Mouse (Mus musculus): ENCODE measurements around the gene Ros1. TPM values are rescaled to one million over a fixed set of nuclear protein-coding genes. Genes with fewer than 3 reads are reported as not detected.
A peak's percentile ranks its signal among the peaks of the same experiment; 100 is the strongest.

Gene Ros1
- polyA plus RNA-seq, 1 experiment from 2014 or later = 0.87 TPM

- ATAC-seq (replicated peaks; ENCODE audit: low FRiP score, low TSS enrichment, low read depth) = peak; percentile 70
- WGBS = under 1% methylated on average over 60 of the region's 60 CpGs
- Histone ChIP-seq H3K9ac (ENCODE audit: low read length) (no peak within 1 kb of the TSS), H3K36me3 (ENCODE audit: control insufficient read depth, insufficient read depth, low read length) (no peaks in the 10 kb centered on the region), H3K4me2 (ENCODE audit: low read length) (peak within 1 kb of the TSS; percentile 74), H3K4me1 (replicated peaks; ENCODE audit: control insufficient read depth, insufficient read depth, low read length) (peaks cover 13% of the 10 kb centered on the region; the same call in 1 of the 2 replicates), H3K27ac (ENCODE audit: low read depth) (no peak within 1 kb of the TSS), H3K4me3 (ENCODE audit: low read depth, low read length) (peak within 1 kb of the TSS; percentile 40), H3K9me3 (ENCODE audit: control insufficient read depth, low read length) (no peaks in the 10 kb centered on the region), H3K27me3 (replicated peaks; ENCODE audit: control insufficient read depth, insufficient read depth, low read length) (peaks cover 90% of the 10 kb centered on the region)
- DNase-seq (ENCODE audit: low spot score) = peak; percentile 74
Measured at GRCm38 (mm10) chr10:52022413-52023212, 172.4 kb downstream of the Ros1 start, which contains the start of gene Vgll2. Vgll2 (plus strand) TSS chr10:52022502.

- peak overlapping the region; percentile 40 for H3K4me3 ChIP-seq (ENCODE audit: low read depth, low read length)
- H3K9ac ChIP-seq (ENCODE audit: low read length) = no peak overlapping the region
- peak overlapping the region; percentile 74 for H3K4me2 ChIP-seq (ENCODE audit: low read length)
- peaks cover 13% of the 10 kb centered on the region; the same call in 1 of the 2 replicates for H3K4me1 ChIP-seq (replicated peaks; ENCODE audit: control insufficient read depth, insufficient read depth, low read length)
- WGBS = 2% methylated on average over 14 of the region's 15 CpGs
- no peaks in the 10 kb centered on the region for H3K36me3 ChIP-seq (ENCODE audit: control insufficient read depth, insufficient read depth, low read length)
- H3K9me3 ChIP-seq (ENCODE audit: control insufficient read depth, low read length) = no peaks in the 10 kb centered on the region
- ATAC-seq (replicated peaks; ENCODE audit: low FRiP score, low TSS enrichment, low read depth) (peak; percentile 12; the same call in 1 of the 2 replicates), DNase-seq (ENCODE audit: low spot score) (peak; percentile 65)
- H3K27ac ChIP-seq (ENCODE audit: low read depth) = no peak overlapping the region
- H3K27me3 ChIP-seq (replicated peaks; ENCODE audit: control insufficient read depth, insufficient read depth, low read length) = peaks cover 83% of the 10 kb centered on the region
Measured at GRCm38 (mm10) chr10:52021736-52022394, 173.2 kb downstream of the Ros1 start.

- Histone ChIP-seq H3K4me3 (ENCODE audit: low read depth, low read length) (no peak overlapping the region), H3K27ac (ENCODE audit: low read depth) (no peak overlapping the region), H3K36me3 (ENCODE audit: control insufficient read depth, insufficient read depth, low read length) (no peaks in the 10 kb centered on the region), H3K4me1 (replicated peaks; ENCODE audit: control insufficient read depth, insufficient read depth, low read length) (peaks cover 13% of the 10 kb centered on the region; the same call in 1 of the 2 replicates), H3K9me3 (ENCODE audit: control insufficient read depth, low read length) (no peaks in the 10 kb centered on the region), H3K27me3 (replicated peaks; ENCODE audit: control insufficient read depth, insufficient read depth, low read length) (peaks cover 77% of the 10 kb centered on the region), H3K9ac (ENCODE audit: low read length) (no peak overlapping the region), H3K4me2 (ENCODE audit: low read length) (no peak overlapping the region)
- WGBS = 2% methylated on average over 9 of the region's 9 CpGs
- DNase-seq (ENCODE audit: low spot score) (no peak), ATAC-seq (replicated peaks; ENCODE audit: low FRiP score, low TSS enrichment, low read depth) (no peak)
Measured at GRCm38 (mm10) chr10:52021231-52021630, 173.8 kb downstream of the Ros1 start.

- no peak for ATAC-seq (replicated peaks; ENCODE audit: low FRiP score, low TSS enrichment, low read depth)
- Histone ChIP-seq H3K4me2 (ENCODE audit: low read length) (no peak overlapping the region), H3K9me3 (ENCODE audit: control insufficient read depth, low read length) (no peaks in the 10 kb centered on the region), H3K36me3 (ENCODE audit: control insufficient read depth, insufficient read depth, low read length) (no peaks in the 10 kb centered on the region), H3K27me3 (replicated peaks; ENCODE audit: control insufficient read depth, insufficient read depth, low read length) (peaks cover 49% of the 10 kb centered on the region), H3K27ac (ENCODE audit: low read depth) (no peak overlapping the region), H3K4me3 (ENCODE audit: low read depth, low read length) (no peak overlapping the region), H3K4me1 (replicated peaks; ENCODE audit: control insufficient read depth, insufficient read depth, low read length) (peaks cover 13% of the 10 kb centered on the region; the same call in 1 of the 2 replicates), H3K9ac (ENCODE audit: low read length) (no peak overlapping the region)
- no peak for DNase-seq (ENCODE audit: low spot score)
- 74% methylated on average over 1 of the region's 1 CpGs for WGBS
Measured at GRCm38 (mm10) chr10:52018471-52018870, 176.6 kb downstream of the Ros1 start.

Small RNA genes within 50 kb of the gene (microRNA-seq; reads per million reads assigned to microRNA genes)
- gene Gm24084 = not detected

Other genes starting within 250 kb of the Ros1 start
- gene Vgll2, start 172.7 kb downstream of the Ros1 start, polyA plus RNA-seq (2014; fragmentation: Nextera tagmentation; extraction: Ambion mirVana) = not detected in 2 replicates
- 31.7 and 34.1 TPM in 2 replicates for gene Dcbld1, start 38.4 kb upstream of the Ros1 start, polyA plus RNA-seq (2014; fragmentation: Nextera tagmentation; extraction: Ambion mirVana)
- gene Gm26741, start 163.5 kb upstream of the Ros1 start, polyA plus RNA-seq (2014; fragmentation: Nextera tagmentation; extraction: Ambion mirVana) = not detected in 2 replicates
- 17.8 and 19.2 TPM in 2 replicates for gene Gopc, start 186.9 kb upstream of the Ros1 start, polyA plus RNA-seq (2014; fragmentation: Nextera tagmentation; extraction: Ambion mirVana)
- 1.1 and 3.0 TPM in 2 replicates for gene Nepn, start 193.7 kb upstream of the Ros1 start, polyA plus RNA-seq (2014; fragmentation: Nextera tagmentation; extraction: Ambion mirVana)
- gene Nus1, start 222.3 kb upstream of the Ros1 start, polyA plus RNA-seq (2014; fragmentation: Nextera tagmentation; extraction: Ambion mirVana) = 15.0 and 16.6 TPM in 2 replicates